Mouse (Mus musculus): ENCODE data around the gene Tdp2. TPM values are rescaled to one million over a fixed set of nuclear protein-coding genes. Genes with fewer than 3 reads are reported as not detected.

Tdp2 gene
- total and polyA plus RNA-seq, 3 experiments: 37.4 to 96.6 (median 44.5) TPM

GRCm38 (mm10) chr13:24786014-24786490, 45.4 kb upstream of the Tdp2 start (continued):
- TF ChIP-seq IRF4 (IDR thresholded peaks at IDR 0.05; ENCODE audit: low read depth, low read length) (peak; percentile 72), MAZ (IDR thresholded peaks at IDR 0.05; ENCODE audit: low read depth, low read length) (peak; percentile 77), E2F4 (IDR thresholded peaks at IDR 0.05; ENCODE audit: insufficient replicate concordance, low read depth, low read length) (0 out of 2 replicates have a peak, but pooled peaks have one; percentile 78), TCF12 (IDR thresholded peaks at IDR 0.05; ENCODE audit: low read depth, low read length) (peak; percentile 28; the same call in 1 of the 2 replicates), UBTF (IDR thresholded peaks at IDR 0.05; ENCODE audit: low read depth, low read length) (no peak), JUN (IDR thresholded peaks at IDR 0.05; ENCODE audit: insufficient read depth, low read depth, low read length) (peak; percentile 67), MYC (IDR thresholded peaks at IDR 0.05; ENCODE audit: low read depth, low read length) (peak; percentile 98), BHLHE40 (IDR thresholded peaks at IDR 0.05; ENCODE audit: low read depth, low read length) (peak; percentile 81)

GRCm38 (mm10) chr13:24787477-24787876, 44.0 kb upstream of the Tdp2 start:
- Histone ChIP-seq H3K9me3 (replicated peaks; ENCODE audit: low read length) (peaks cover 2% of the 10 kb centered on the region), H3K79me2 (replicated peaks; ENCODE audit: control insufficient read depth, extremely low read depth, insufficient read depth, poor library complexity, severe bottlenecking) (no peaks in the 10 kb centered on the region), H3K4me2 (ENCODE audit: insufficient read depth, low read depth, poor library complexity, severe bottlenecking) (no peak overlapping the region), H3K27ac (ENCODE audit: insufficient read depth, low read depth) (no peak overlapping the region), H3K4me1 (ENCODE audit: control insufficient read depth in 1 of 2, insufficient read depth in 2 of 2) (peaks cover 17 to 47% of the 10 kb centered on the region in 2 experiments), H3K27me3 (replicated peaks) (no peaks in the 10 kb centered on the region), H3K36me3 (replicated peaks in 1 of 2; ENCODE audit: control insufficient read depth in 1 of 2, insufficient read depth in 1 of 2, low read length in 1 of 2) (no peaks in the 10 kb centered on the region), H3K9ac (ENCODE audit: insufficient read depth, low read depth) (no peak overlapping the region), H3K4me3 (replicated peaks in 1 of 3; ENCODE audit: low read depth in 2 of 3, low read length in 2 of 3, poor library complexity in 1 of 3) (no peak overlapping the region)
- dilution Hi-C loops (cut with MboI; ENCODE audit: extremely low pct_ligation_motif_present, extremely low pct_unique_long_range_greater_than_20kb, low sequenced_read_pairs): no loop called here
- TF ChIP-seq CHD1 (IDR thresholded peaks at IDR 0.05; ENCODE audit: low read depth, low read length) (no peak), CTCF (conservative IDR thresholded peaks at IDR 0.05 in 1 of 2, IDR thresholded peaks at IDR 0.05 in 1 of 2; ENCODE audit: low read depth in 2 of 2, low read length in 2 of 2) (no peak), KAT2A (IDR thresholded peaks at IDR 0.05; ENCODE audit: insufficient replicate concordance, low read length) (no peak), MEF2A (IDR thresholded peaks at IDR 0.05; ENCODE audit: borderline replicate concordance, low read depth, low read length) (no peak), MXI1 (IDR thresholded peaks at IDR 0.05; ENCODE audit: low read depth, low read length) (no peak), ELF1 (IDR thresholded peaks at IDR 0.05; ENCODE audit: low read depth, low read length) (no peak), TCF12 (IDR thresholded peaks at IDR 0.05; ENCODE audit: low read depth, low read length) (no peak), IRF4 (IDR thresholded peaks at IDR 0.05; ENCODE audit: low read depth, low read length) (no peak), POLR2AphosphoS2 (IDR thresholded peaks at IDR 0.05; ENCODE audit: low read depth, low read length) (no peak), RCOR1 (conservative IDR thresholded peaks at IDR 0.05; ENCODE audit: low read depth, low read length) (no peak), EP300 (IDR thresholded peaks at IDR 0.05; ENCODE audit: low read length) (no peak), TBP (conservative IDR thresholded peaks at IDR 0.05; ENCODE audit: low read depth, low read length) (no peak), MAX (IDR thresholded peaks at IDR 0.05; ENCODE audit: low read length) (no peak), POLR2A (IDR thresholded peaks at IDR 0.05; ENCODE audit: low read depth, low read length) (no peak), USF1 (IDR thresholded peaks at IDR 0.05; ENCODE audit: low read depth, low read length) (no peak), CHD2 (IDR thresholded peaks at IDR 0.05; ENCODE audit: low read length) (no peak), JUN (IDR thresholded peaks at IDR 0.05; ENCODE audit: insufficient read depth, low read depth, low read length) (no peak), RAD21 (IDR thresholded peaks at IDR 0.05; ENCODE audit: low read depth, low read length) (no peak)
- DNase-seq (ENCODE audit: extremely low read depth): no peak
- in situ Hi-C loops (cut with MboI; ENCODE audit: low pct_ligation_motif_present, low pct_unique_long_range_greater_than_20kb, low sequenced_read_pairs): no loop called here

All from CH12.LX (cell line).